Mouse (Mus musculus): ENCODE data around the gene Zfp280b. TPM values are rescaled to one million over a fixed set of nuclear protein-coding genes. Genes with fewer than 3 reads are reported as not detected.

Gene Zfp280b
- polyA plus RNA-seq, 1 experiment from 2014 or later: 44.8 TPM

- Histone ChIP-seq H3K4me3 (ENCODE audit: low read depth, low read length) (no peak overlapping the region), H3K4me1 (ENCODE audit: control insufficient read depth, insufficient read depth, low read length) (no peaks in the 10 kb centered on the region), H3K36me3 (ENCODE audit: control insufficient read depth, insufficient read depth, low read length) (no peaks in the 10 kb centered on the region), H3K9me3 (ENCODE audit: control insufficient read depth, low read length) (no peaks in the 10 kb centered on the region), H3K9ac (ENCODE audit: low read length) (no peak overlapping the region), H3K27ac (replicated peaks; ENCODE audit: low read depth, low read length) (no peak overlapping the region), H3K27me3 (ENCODE audit: control insufficient read depth, insufficient read depth, low read length) (no peaks in the 10 kb centered on the region), H3K4me2 (ENCODE audit: low read depth, severe bottlenecking) (no peak overlapping the region)
- ATAC-seq (ENCODE audit: insufficient number of reproducible peaks, low FRiP score, low TSS enrichment, low read depth) (no peak), DNase-seq (ENCODE audit: low spot score) (no peak)
- 51% methylated on average over 2 of the region's 2 CpGs for WGBS
Measured at GRCm38 (mm10) chr10:76002615-76003014, 29.8 kb upstream of the Zfp280b start.

DNA sequence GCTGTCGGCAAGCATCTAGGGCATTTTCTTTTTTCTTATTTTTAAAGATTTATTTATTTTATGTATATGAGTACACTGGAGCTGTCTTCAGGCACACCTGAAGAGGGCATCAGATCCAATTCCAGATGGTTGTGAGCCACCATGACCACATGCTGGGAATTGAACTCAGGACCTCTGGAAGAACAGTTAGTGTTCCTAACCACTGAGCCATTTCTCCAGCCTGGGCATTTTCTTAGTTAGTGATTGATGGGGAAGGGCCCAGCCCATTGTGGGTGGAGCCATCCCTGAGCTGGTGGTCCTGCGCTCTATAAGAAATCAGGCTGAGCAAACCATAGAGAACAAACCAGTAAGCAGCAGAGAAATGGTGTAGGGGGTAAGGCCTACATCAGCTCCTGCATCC lies 29.2 kb upstream of the Zfp280b start:
- Histone ChIP-seq H3K27ac (replicated peaks; ENCODE audit: low read depth, low read length) (no peak overlapping the region), H3K4me1 (ENCODE audit: control insufficient read depth, insufficient read depth, low read length) (no peaks in the 10 kb centered on the region), H3K9ac (ENCODE audit: low read length) (no peak overlapping the region), H3K36me3 (ENCODE audit: control insufficient read depth, insufficient read depth, low read length) (no peaks in the 10 kb centered on the region), H3K9me3 (ENCODE audit: control insufficient read depth, low read length) (no peaks in the 10 kb centered on the region), H3K4me2 (ENCODE audit: low read depth, severe bottlenecking) (no peak overlapping the region), H3K4me3 (ENCODE audit: low read depth, low read length) (no peak overlapping the region), H3K27me3 (ENCODE audit: control insufficient read depth, insufficient read depth, low read length) (no peaks in the 10 kb centered on the region)
- WGBS: 91% methylated on average over 2 of the region's 2 CpGs
- no peak for DNase-seq (ENCODE audit: low spot score)
- no peak for ATAC-seq (ENCODE audit: insufficient number of reproducible peaks, low FRiP score, low TSS enrichment, low read depth)

GRCm38 (mm10) chr10:76006385-76006784 lies 26.1 kb upstream of the Zfp280b start:
- Histone ChIP-seq H3K4me3 (ENCODE audit: low read depth, low read length) (no peak overlapping the region), H3K27ac (replicated peaks; ENCODE audit: low read depth, low read length) (no peak overlapping the region), H3K4me2 (ENCODE audit: low read depth, severe bottlenecking) (no peak overlapping the region), H3K36me3 (ENCODE audit: control insufficient read depth, insufficient read depth, low read length) (no peaks in the 10 kb centered on the region), H3K9me3 (ENCODE audit: control insufficient read depth, low read length) (no peaks in the 10 kb centered on the region), H3K4me1 (ENCODE audit: control insufficient read depth, insufficient read depth, low read length) (no peaks in the 10 kb centered on the region), H3K9ac (ENCODE audit: low read length) (no peak overlapping the region), H3K27me3 (ENCODE audit: control insufficient read depth, insufficient read depth, low read length) (no peaks in the 10 kb centered on the region)
- 88% methylated on average over 6 of the region's 6 CpGs for WGBS
- ATAC-seq (ENCODE audit: insufficient number of reproducible peaks, low FRiP score, low TSS enrichment, low read depth) (no peak), DNase-seq (ENCODE audit: low spot score) (no peak)

GRCm38 (mm10) chr10:76009812-76010211 lies 22.6 kb upstream of the Zfp280b start:
- no peak overlapping the region for H3K4me3 ChIP-seq (ENCODE audit: low read depth, low read length)
- no peak for DNase-seq (ENCODE audit: low spot score)
- H3K27me3 ChIP-seq (ENCODE audit: control insufficient read depth, insufficient read depth, low read length): no peaks in the 10 kb centered on the region
- H3K36me3 ChIP-seq (ENCODE audit: control insufficient read depth, insufficient read depth, low read length): no peaks in the 10 kb centered on the region
- no peak overlapping the region for H3K9ac ChIP-seq (ENCODE audit: low read length)
- no peaks in the 10 kb centered on the region for H3K4me1 ChIP-seq (ENCODE audit: control insufficient read depth, insufficient read depth, low read length)
- H3K4me2 ChIP-seq (ENCODE audit: low read depth, severe bottlenecking): no peak overlapping the region
- no peak overlapping the region for H3K27ac ChIP-seq (replicated peaks; ENCODE audit: low read depth, low read length)
- ATAC-seq (ENCODE audit: insufficient number of reproducible peaks, low FRiP score, low TSS enrichment, low read depth): no peak
- H3K9me3 ChIP-seq (ENCODE audit: control insufficient read depth, low read length): no peaks in the 10 kb centered on the region
- WGBS: 80% methylated on average over 3 of the region's 3 CpGs

- H3K4me1 ChIP-seq (ENCODE audit: control insufficient read depth, insufficient read depth, low read length): no peaks in the 10 kb centered on the region
- H3K9me3 ChIP-seq (ENCODE audit: control insufficient read depth, low read length): no peaks in the 10 kb centered on the region
- no peak overlapping the region for H3K4me2 ChIP-seq (ENCODE audit: low read depth, severe bottlenecking)
- no peak for ATAC-seq (ENCODE audit: insufficient number of reproducible peaks, low FRiP score, low TSS enrichment, low read depth)
- H3K4me3 ChIP-seq (ENCODE audit: low read depth, low read length): no peak overlapping the region
- H3K36me3 ChIP-seq (ENCODE audit: control insufficient read depth, insufficient read depth, low read length): no peaks in the 10 kb centered on the region
- H3K9ac ChIP-seq (ENCODE audit: low read length): no peak overlapping the region
- H3K27me3 ChIP-seq (ENCODE audit: control insufficient read depth, insufficient read depth, low read length): no peaks in the 10 kb centered on the region
- H3K27ac ChIP-seq (replicated peaks; ENCODE audit: low read depth, low read length): no peak overlapping the region
- 80% methylated on average over 6 of the region's 6 CpGs for WGBS
- DNase-seq (ENCODE audit: low spot score): no peak
Measured at GRCm38 (mm10) chr10:76012922-76013321, 19.5 kb upstream of the Zfp280b start.

DNA sequence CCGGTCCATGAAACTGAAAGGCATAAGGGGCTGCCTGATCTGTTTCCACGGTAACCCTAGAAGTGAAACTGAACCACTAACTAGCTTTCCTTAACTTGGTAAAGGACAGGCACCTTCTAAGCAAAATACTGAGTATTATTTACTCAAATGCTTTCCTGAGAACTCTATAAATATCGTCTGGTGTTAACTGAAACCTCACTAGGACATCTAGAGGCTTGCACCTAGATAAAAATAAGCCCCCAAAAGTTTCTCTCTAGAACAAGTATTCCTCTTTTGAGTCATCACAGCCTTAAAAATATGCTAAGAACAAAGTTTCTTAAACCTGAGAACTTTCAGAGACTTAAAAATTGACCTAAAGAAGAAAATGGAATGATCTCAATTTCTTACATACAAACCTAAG lies 15.6 kb upstream of the Zfp280b start:
- H3K27me3 ChIP-seq (ENCODE audit: control insufficient read depth, insufficient read depth, low read length): no peaks in the 10 kb centered on the region
- no peak overlapping the region for H3K27ac ChIP-seq (replicated peaks; ENCODE audit: low read depth, low read length)
- ATAC-seq (ENCODE audit: insufficient number of reproducible peaks, low FRiP score, low TSS enrichment, low read depth) (no peak), DNase-seq (ENCODE audit: low spot score) (no peak)
- no peaks in the 10 kb centered on the region for H3K4me1 ChIP-seq (ENCODE audit: control insufficient read depth, insufficient read depth, low read length)
- no peaks in the 10 kb centered on the region for H3K9me3 ChIP-seq (ENCODE audit: control insufficient read depth, low read length)
- H3K4me2 ChIP-seq (ENCODE audit: low read depth, severe bottlenecking): no peak overlapping the region
- no peak overlapping the region for H3K9ac ChIP-seq (ENCODE audit: low read length)
- H3K36me3 ChIP-seq (ENCODE audit: control insufficient read depth, insufficient read depth, low read length): no peaks in the 10 kb centered on the region
- no peak overlapping the region for H3K4me3 ChIP-seq (ENCODE audit: low read depth, low read length)
- WGBS: 90% methylated on average over 3 of the region's 3 CpGs

GRCm38 (mm10) chr10:76021728-76022127 lies 10.7 kb upstream of the Zfp280b start:
- DNase-seq (ENCODE audit: low spot score) (no peak), ATAC-seq (ENCODE audit: insufficient number of reproducible peaks, low FRiP score, low TSS enrichment, low read depth) (no peak)
- H3K27ac ChIP-seq (replicated peaks; ENCODE audit: low read depth, low read length): no peak overlapping the region
- no peak overlapping the region for H3K9ac ChIP-seq (ENCODE audit: low read length)
- no peaks in the 10 kb centered on the region for H3K9me3 ChIP-seq (ENCODE audit: control insufficient read depth, low read length)
- H3K4me2 ChIP-seq (ENCODE audit: low read depth, severe bottlenecking): no peak overlapping the region
- no peaks in the 10 kb centered on the region for H3K27me3 ChIP-seq (ENCODE audit: control insufficient read depth, insufficient read depth, low read length)
- 82% methylated on average over 3 of the region's 3 CpGs for WGBS
- no peaks in the 10 kb centered on the region for H3K36me3 ChIP-seq (ENCODE audit: control insufficient read depth, insufficient read depth, low read length)
- H3K4me1 ChIP-seq (ENCODE audit: control insufficient read depth, insufficient read depth, low read length): no peaks in the 10 kb centered on the region
- H3K4me3 ChIP-seq (ENCODE audit: low read depth, low read length): no peak overlapping the region

DNA sequence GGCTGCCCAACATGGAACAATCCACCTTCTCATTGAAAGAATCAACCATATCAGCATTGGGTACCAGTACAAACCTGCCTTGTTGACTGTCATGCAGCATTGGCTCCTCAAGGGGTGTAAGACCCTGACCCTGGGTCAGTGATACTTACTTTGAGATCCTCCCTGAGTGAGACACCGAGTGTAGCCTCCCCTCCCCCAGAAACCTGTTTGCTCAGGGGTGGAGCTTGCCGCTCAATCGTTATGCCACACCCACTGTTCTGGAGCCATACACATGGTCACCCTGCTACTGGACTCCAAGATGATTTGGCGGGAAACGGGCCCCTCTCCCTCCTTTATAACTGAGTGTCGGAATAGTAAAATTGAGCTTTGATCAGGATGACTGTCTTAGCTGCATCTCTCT lies 8.5 kb upstream of the Zfp280b start:
- no peaks in the 10 kb centered on the region for H3K36me3 ChIP-seq (ENCODE audit: control insufficient read depth, insufficient read depth, low read length)
- ATAC-seq (ENCODE audit: insufficient number of reproducible peaks, low FRiP score, low TSS enrichment, low read depth) (no peak), DNase-seq (ENCODE audit: low spot score) (no peak)
- H3K27ac ChIP-seq (replicated peaks; ENCODE audit: low read depth, low read length): no peak overlapping the region
- no peak overlapping the region for H3K9ac ChIP-seq (ENCODE audit: low read length)
- H3K4me3 ChIP-seq (ENCODE audit: low read depth, low read length): no peak overlapping the region
- 93% methylated on average over 6 of the region's 6 CpGs for WGBS
- no peak overlapping the region for H3K4me2 ChIP-seq (ENCODE audit: low read depth, severe bottlenecking)
- no peaks in the 10 kb centered on the region for H3K27me3 ChIP-seq (ENCODE audit: control insufficient read depth, insufficient read depth, low read length)
- H3K9me3 ChIP-seq (ENCODE audit: control insufficient read depth, low read length): no peaks in the 10 kb centered on the region
- peaks cover 2% of the 10 kb centered on the region; the same call in 1 of the 2 replicates for H3K4me1 ChIP-seq (ENCODE audit: control insufficient read depth, insufficient read depth, low read length)

DNA sequence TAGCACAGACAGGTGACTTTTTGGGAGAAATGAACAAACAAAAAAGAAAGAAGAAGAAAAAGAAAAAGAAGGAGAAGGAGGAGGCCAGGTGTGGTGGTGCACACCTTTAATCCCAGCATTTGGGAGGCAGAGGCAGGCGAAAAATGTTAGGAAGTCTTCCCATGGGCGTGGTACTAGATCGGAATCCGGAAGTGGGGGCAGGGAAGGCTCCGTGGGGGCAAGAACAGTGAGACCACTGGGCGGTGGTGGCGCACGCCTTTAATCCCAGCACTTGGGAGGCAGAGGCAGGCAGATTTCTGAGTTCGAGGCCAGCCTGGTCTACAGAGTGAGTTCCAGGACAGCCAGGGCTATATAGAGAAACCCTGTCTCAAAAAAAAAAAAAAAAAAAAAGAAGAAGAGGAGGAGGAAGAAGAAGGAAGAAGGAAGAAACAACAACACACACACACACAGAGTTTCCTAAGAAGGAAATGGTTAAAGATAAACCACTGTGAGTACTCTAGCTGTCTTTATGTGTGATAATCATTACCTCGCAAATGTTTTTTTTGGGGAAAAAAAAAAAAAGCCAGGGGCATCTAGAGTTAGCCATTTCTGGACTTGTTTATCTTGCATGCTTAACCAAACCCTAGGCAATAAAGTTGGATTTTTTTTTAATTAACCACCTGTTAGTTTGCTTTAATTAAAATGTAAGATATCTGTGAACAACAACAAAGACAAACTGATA lies 6.8 kb upstream of the Zfp280b start:
- H3K4me1 ChIP-seq (ENCODE audit: control insufficient read depth, insufficient read depth, low read length): peaks cover 2% of the 10 kb centered on the region; the same call in 1 of the 2 replicates
- H3K4me3 ChIP-seq (ENCODE audit: low read depth, low read length): no peak overlapping the region
- no peak overlapping the region for H3K4me2 ChIP-seq (ENCODE audit: low read depth, severe bottlenecking)
- WGBS: 95% methylated on average over 9 of the region's 10 CpGs
- no peak overlapping the region for H3K9ac ChIP-seq (ENCODE audit: low read length)
- H3K36me3 ChIP-seq (ENCODE audit: control insufficient read depth, insufficient read depth, low read length): no peaks in the 10 kb centered on the region
- H3K9me3 ChIP-seq (ENCODE audit: control insufficient read depth, low read length): no peaks in the 10 kb centered on the region
- H3K27me3 ChIP-seq (ENCODE audit: control insufficient read depth, insufficient read depth, low read length): no peaks in the 10 kb centered on the region
- H3K27ac ChIP-seq (replicated peaks; ENCODE audit: low read depth, low read length): no peak overlapping the region
- no peak for DNase-seq (ENCODE audit: low spot score)
- no peak for ATAC-seq (ENCODE audit: insufficient number of reproducible peaks, low FRiP score, low TSS enrichment, low read depth)

Data from limb, embryonic 11.5 days (tissue).